Mouse (Mus musculus): ENCODE data around the gene Spryd7. TPM values are rescaled to one million over a fixed set of nuclear protein-coding genes. Genes with fewer than 3 reads are reported as not detected.
A peak's percentile ranks its signal among the peaks of the same experiment; 100 is the strongest.

Spryd7 gene
- polyA plus RNA-seq, 1 experiment: 9.7 TPM

GRCm38 (mm10) chr14:61597968-61598367 lies 41.3 kb upstream of the Spryd7 start, which contains the start of gene Trim13:
Trim13 (plus strand) TSS chr14:61598247.
- Histone ChIP-seq H3K27ac (ENCODE audit: insufficient read depth, low read depth, low read length) (no peak within 1 kb of the TSS), H3K27me3 (replicated peaks; ENCODE audit: control insufficient read depth, insufficient read depth, low read length) (no peaks in the 10 kb centered on the region), H3K4me3 (ENCODE audit: insufficient read depth, low read depth, low read length) (peak within 1 kb of the TSS; percentile 93), H3K36me3 (ENCODE audit: control insufficient read depth, insufficient read depth, low read length) (no peaks in the 10 kb centered on the region), H3K4me1 (ENCODE audit: control insufficient read depth, insufficient read depth, low read length) (peaks cover 5% of the 10 kb centered on the region; the same call in 1 of the 2 replicates)
- 76% methylated on average over 5 of the region's 5 CpGs for WGBS
- no peak for DNase-seq
- TF ChIP-seq CTCF (conservative IDR thresholded peaks at IDR 0.05; ENCODE audit: insufficient read depth, insufficient read length, low read depth, low read length) (no peak), POLR2A (IDR thresholded peaks at IDR 0.05; ENCODE audit: low read depth, low read length) (no peak)

DNA sequence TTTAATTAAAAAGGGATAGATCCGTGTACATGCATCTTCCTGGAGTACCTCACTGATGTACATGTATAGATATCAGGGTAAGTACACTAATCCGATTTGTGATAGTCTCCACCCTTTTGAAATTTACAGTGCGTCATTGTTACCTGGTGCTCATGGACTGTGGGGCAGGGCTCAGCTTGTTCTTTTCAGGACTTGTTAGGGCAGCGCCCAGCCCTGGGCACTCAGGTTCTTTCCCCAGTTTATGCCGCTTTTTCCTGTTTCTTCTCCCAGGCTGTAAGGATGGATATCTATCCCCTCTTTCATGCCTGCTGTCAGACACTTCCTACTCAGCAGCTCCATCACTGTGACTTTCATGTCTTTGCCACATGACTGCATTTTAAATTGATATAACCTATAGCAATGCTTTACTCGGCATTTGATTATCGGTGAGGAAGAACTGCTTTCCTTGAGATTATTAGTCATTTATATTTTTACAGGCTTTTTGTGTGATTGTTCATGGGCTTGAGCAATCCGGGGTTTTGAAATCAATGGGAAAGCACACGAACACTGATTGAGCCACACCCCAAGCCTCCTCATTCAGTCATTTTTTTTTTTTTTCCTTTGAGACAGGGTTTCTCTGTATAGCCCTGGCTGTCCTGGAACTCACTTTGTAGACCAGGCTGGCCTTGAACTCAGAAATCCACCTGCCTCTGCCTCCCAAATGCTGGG lies 40.2 kb upstream of the Spryd7 start:
- 92% methylated on average over 9 of the region's 9 CpGs for WGBS
- Histone ChIP-seq H3K27ac (ENCODE audit: insufficient read depth, low read depth, low read length) (no peak overlapping the region), H3K36me3 (ENCODE audit: control insufficient read depth, insufficient read depth, low read length) (no peaks in the 10 kb centered on the region), H3K27me3 (replicated peaks; ENCODE audit: control insufficient read depth, insufficient read depth, low read length) (no peaks in the 10 kb centered on the region), H3K4me3 (ENCODE audit: insufficient read depth, low read depth, low read length) (no peak overlapping the region), H3K4me1 (ENCODE audit: control insufficient read depth, insufficient read depth, low read length) (peaks cover 5% of the 10 kb centered on the region; the same call in 1 of the 2 replicates)
- TF ChIP-seq CTCF (conservative IDR thresholded peaks at IDR 0.05; ENCODE audit: insufficient read depth, insufficient read length, low read depth, low read length) (no peak), POLR2A (IDR thresholded peaks at IDR 0.05; ENCODE audit: low read depth, low read length) (no peak)
- DNase-seq: no peak

DNA sequence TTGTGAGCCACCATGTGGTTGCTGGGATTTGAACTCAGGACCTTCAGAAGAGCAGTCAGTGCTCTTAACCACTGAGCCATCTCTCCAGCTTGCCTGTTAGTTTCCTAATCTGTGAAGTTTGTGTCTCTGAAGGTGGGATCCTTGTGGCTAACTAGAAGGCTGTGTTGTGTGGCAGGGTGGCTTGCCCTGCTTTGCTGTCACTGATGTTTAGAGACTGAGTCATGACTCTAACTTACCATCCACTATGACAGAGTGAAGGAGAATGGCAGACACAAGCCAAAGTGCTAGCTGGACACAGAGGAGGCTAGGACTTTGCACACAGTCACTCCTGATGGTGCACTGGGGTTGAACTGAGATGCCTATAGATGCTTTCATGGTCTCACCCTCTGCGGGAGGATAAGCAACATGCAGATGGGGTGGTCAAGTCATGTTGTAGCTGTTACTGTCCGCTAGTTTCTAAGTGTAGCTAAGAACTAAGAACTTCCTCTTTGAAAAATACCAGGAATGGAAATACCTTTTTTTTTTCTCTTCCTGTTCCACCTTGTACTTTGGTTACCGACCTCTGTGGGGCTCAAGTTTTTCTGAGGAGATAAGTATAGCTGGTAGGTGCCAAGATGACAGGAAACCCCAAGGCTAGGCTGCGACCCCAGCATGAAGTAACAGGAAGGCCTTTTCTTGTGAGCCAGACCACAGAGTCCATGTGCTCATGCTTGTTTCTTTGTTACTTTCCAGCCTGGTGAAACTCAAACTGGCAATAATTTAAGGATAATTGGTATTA lies 32.8 kb upstream of the Spryd7 start:
- 76% methylated on average over 4 of the region's 4 CpGs for WGBS
- Histone ChIP-seq H3K4me1 (ENCODE audit: control insufficient read depth, insufficient read depth, low read length) (no peaks in the 10 kb centered on the region), H3K27ac (ENCODE audit: insufficient read depth, low read depth, low read length) (no peak overlapping the region), H3K4me3 (ENCODE audit: insufficient read depth, low read depth, low read length) (no peak overlapping the region), H3K27me3 (replicated peaks; ENCODE audit: control insufficient read depth, insufficient read depth, low read length) (no peaks in the 10 kb centered on the region), H3K36me3 (ENCODE audit: control insufficient read depth, insufficient read depth, low read length) (no peaks in the 10 kb centered on the region)
- TF ChIP-seq POLR2A (IDR thresholded peaks at IDR 0.05; ENCODE audit: low read depth, low read length): no peak
- no peak for TF ChIP-seq CTCF (conservative IDR thresholded peaks at IDR 0.05; ENCODE audit: insufficient read depth, insufficient read length, low read depth, low read length)
- DNase-seq: no peak

DNA sequence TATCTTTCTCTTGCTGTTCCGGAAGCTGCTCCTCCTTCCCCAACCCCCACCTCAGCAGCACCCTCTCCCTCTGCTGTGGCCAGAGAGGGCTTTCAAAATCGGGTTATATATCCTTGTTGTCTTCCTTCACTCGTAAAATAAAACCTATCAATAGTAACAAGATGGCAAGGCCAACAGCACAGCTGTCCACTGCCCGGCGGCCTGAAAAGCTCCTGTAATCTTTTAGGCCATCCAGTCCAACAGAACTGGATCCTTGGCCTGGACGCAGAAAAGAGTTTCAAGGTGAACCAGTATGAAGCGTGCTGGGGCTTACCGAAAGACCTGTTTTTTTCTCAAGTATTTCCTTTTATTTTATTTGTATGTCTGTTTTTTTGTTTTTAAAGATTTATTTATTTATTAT lies 19.3 kb upstream of the Spryd7 start:
- no peaks in the 10 kb centered on the region for H3K36me3 ChIP-seq (ENCODE audit: control insufficient read depth, insufficient read depth, low read length)
- no peak overlapping the region for H3K4me3 ChIP-seq (ENCODE audit: insufficient read depth, low read depth, low read length)
- no peaks in the 10 kb centered on the region; the same call in 1 of the 2 replicates for H3K4me1 ChIP-seq (ENCODE audit: control insufficient read depth, insufficient read depth, low read length)
- DNase-seq: no peak
- TF ChIP-seq POLR2A (IDR thresholded peaks at IDR 0.05; ENCODE audit: low read depth, low read length) (no peak), CTCF (conservative IDR thresholded peaks at IDR 0.05; ENCODE audit: insufficient read depth, insufficient read length, low read depth, low read length) (no peak)
- WGBS: 91% methylated on average over 8 of the region's 8 CpGs
- H3K27ac ChIP-seq (ENCODE audit: insufficient read depth, low read depth, low read length): no peak overlapping the region
- H3K27me3 ChIP-seq (replicated peaks; ENCODE audit: control insufficient read depth, insufficient read depth, low read length): no peaks in the 10 kb centered on the region

DNA sequence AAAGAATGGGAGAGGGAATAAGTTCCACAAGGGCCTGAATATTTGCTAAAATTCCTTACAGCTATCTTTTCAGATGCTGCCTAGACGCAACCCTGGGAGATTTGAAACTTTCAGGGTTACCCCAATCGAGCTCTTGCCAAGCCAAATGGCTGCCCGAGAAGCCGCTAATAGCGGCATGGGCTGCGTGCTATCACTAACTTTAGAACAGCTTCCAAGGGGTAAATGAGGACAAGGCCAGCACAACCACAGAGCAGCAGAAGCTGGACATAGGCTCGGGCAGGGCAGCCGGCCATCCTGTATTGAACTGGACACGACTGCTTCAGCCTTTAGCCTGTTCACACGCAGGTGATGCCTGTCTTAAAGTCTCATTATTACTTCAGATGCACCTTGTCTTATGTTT lies 18.4 kb upstream of the Spryd7 start:
- DNase-seq: no peak
- WGBS: 89% methylated on average over 10 of the region's 10 CpGs
- Histone ChIP-seq H3K27me3 (replicated peaks; ENCODE audit: control insufficient read depth, insufficient read depth, low read length) (no peaks in the 10 kb centered on the region), H3K36me3 (ENCODE audit: control insufficient read depth, insufficient read depth, low read length) (no peaks in the 10 kb centered on the region), H3K27ac (ENCODE audit: insufficient read depth, low read depth, low read length) (no peak overlapping the region), H3K4me3 (ENCODE audit: insufficient read depth, low read depth, low read length) (no peak overlapping the region), H3K4me1 (ENCODE audit: control insufficient read depth, insufficient read depth, low read length) (no peaks in the 10 kb centered on the region; the same call in 1 of the 2 replicates)
- TF ChIP-seq POLR2A (IDR thresholded peaks at IDR 0.05; ENCODE audit: low read depth, low read length): no peak
- no peak for TF ChIP-seq CTCF (conservative IDR thresholded peaks at IDR 0.05; ENCODE audit: insufficient read depth, insufficient read length, low read depth, low read length)

GRCm38 (mm10) chr14:61572131-61572530 lies 15.4 kb upstream of the Spryd7 start:
- Histone ChIP-seq H3K27me3 (replicated peaks; ENCODE audit: control insufficient read depth, insufficient read depth, low read length) (no peaks in the 10 kb centered on the region), H3K4me3 (ENCODE audit: insufficient read depth, low read depth, low read length) (no peak overlapping the region), H3K4me1 (ENCODE audit: control insufficient read depth, insufficient read depth, low read length) (no peaks in the 10 kb centered on the region; the same call in 1 of the 2 replicates), H3K36me3 (ENCODE audit: control insufficient read depth, insufficient read depth, low read length) (no peaks in the 10 kb centered on the region), H3K27ac (ENCODE audit: insufficient read depth, low read depth, low read length) (peak overlapping the region; percentile 26; the same call in 1 of the 2 replicates)
- WGBS: 43% methylated on average over 2 of the region's 2 CpGs
- TF ChIP-seq CTCF (conservative IDR thresholded peaks at IDR 0.05; ENCODE audit: insufficient read depth, insufficient read length, low read depth, low read length) (no peak), POLR2A (IDR thresholded peaks at IDR 0.05; ENCODE audit: low read depth, low read length) (no peak)
- peak; percentile 81 for DNase-seq

GRCm38 (mm10) chr14:61571366-61571765 lies 14.7 kb upstream of the Spryd7 start:
- 10% methylated on average over 4 of the region's 4 CpGs for WGBS
- H3K4me1 ChIP-seq (ENCODE audit: control insufficient read depth, insufficient read depth, low read length): no peaks in the 10 kb centered on the region; the same call in 1 of the 2 replicates
- peak; percentile 88 for DNase-seq
- no peaks in the 10 kb centered on the region for H3K36me3 ChIP-seq (ENCODE audit: control insufficient read depth, insufficient read depth, low read length)
- no peaks in the 10 kb centered on the region for H3K27me3 ChIP-seq (replicated peaks; ENCODE audit: control insufficient read depth, insufficient read depth, low read length)
- H3K4me3 ChIP-seq (ENCODE audit: insufficient read depth, low read depth, low read length): no peak overlapping the region
- no peak overlapping the region; the same call in 1 of the 2 replicates for H3K27ac ChIP-seq (ENCODE audit: insufficient read depth, low read depth, low read length)
- peak; percentile 92 for TF ChIP-seq CTCF (conservative IDR thresholded peaks at IDR 0.05; ENCODE audit: insufficient read depth, insufficient read length, low read depth, low read length)
- no peak for TF ChIP-seq POLR2A (IDR thresholded peaks at IDR 0.05; ENCODE audit: low read depth, low read length)
